Mouse (Mus musculus) CD4-positive, CD25-positive, alpha-beta regulatory T cell, adult 2 months (primary cell): ENCODE measurements around the gene Stt3a.

ENCODE experiments used
- DNase-seq: peaks from one replicate; pipeline ENCODE4 v3.0.0-alpha.2; 2012; ENCODE audit warnings: low read depth, low spot score

Gene Stt3a

DNA sequence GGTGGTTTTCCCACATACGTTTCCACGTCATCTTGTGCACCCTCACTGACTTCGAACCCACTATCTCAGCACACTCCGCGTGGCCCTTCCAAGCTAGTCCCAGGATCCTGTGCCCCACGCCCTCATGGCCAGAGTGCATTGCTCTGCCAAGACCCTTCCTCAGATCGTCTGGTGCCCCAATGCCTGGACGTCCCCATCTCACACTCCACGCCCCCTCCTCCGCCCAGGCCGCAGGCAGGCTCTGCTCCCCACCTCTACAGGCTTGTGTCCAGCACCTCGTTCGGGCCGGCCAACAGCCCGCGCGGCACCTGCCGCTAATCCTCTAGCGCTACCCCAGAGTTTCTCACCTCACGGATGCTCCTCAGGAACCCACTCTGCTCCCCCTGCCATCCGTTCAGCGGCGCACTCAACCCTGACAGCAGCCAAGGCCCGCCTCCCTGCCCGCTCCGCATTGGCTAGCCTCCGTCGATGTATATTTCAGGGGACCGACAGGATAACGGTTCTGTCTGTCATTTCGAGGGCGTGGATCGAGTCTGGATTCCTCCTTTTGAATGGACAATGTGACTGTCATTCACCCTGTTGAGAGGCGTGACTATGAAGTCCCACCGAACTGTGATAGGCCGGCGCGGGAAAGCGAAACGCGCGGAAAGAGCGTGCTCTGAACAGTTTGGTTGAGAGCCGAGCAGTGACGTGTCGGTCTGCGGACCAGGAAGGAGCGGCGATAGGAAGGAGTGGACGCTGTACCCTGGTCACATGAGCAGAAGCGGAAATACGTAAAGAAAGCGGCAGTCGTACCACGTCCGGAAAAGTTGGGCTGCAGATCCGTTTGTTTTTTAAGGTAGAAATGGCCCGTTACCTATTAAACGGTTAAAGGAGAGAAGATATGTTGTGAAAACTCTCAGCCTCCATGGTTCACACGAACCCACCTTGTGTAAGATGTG, at the start of gene Stt3a:
Gene Stt3a, minus strand, starts transcription at position 477 of the 941 bp plus-strand sequence.
- DNase-seq = peak; percentile 100

DNA sequence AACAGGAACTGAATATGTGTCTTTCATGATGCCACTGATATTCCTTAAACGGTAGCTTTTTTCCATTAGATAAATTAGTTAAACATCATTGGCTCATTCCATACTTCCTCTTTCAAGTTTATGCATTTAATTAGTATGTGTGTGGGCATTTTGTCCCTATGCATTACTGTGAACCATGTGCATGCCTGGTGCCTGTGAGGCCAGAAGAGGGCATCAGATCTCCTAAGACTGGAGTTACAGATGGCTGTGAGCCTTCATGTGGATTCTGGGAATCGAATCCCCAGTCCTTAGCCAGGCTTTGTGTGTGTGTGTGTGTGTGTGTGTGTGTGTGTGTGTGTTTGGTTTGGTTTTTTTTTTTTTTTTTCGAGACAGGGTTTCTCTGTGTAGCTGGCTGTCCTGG, 47.0 kb upstream of the Stt3a start:
- no peak for DNase-seq

DNA sequence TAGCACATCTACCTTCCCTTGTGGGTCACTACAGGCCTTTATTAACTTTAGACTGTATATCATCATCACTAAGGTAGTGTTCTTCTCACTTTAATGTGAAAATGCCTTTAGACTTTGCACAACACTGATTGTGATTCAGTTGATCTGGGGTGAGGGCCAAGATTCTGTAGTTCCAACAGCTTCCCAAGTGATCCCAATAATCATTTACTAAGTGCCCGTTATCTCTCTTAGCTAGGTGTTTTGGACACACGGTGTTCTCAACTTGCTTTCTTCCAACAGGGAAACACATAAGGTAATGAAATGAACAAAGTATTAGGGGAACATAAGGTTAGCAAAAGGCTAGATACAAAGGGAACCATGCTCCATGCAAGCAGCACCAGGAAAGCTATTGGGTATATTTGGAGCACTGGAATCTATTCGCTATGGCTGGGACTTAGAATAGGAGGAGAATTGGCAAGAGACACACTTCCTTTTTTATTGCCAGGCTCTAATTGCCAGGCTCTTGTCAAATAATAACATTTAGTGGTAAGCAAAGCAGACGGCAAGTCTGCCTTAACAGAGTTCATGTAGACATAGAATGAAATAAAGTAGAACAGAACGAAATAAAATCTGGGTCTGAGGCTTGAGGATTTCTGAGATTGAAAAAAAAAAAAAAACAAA, 40.8 kb upstream of the Stt3a start:
- DNase-seq = no peak

DNA sequence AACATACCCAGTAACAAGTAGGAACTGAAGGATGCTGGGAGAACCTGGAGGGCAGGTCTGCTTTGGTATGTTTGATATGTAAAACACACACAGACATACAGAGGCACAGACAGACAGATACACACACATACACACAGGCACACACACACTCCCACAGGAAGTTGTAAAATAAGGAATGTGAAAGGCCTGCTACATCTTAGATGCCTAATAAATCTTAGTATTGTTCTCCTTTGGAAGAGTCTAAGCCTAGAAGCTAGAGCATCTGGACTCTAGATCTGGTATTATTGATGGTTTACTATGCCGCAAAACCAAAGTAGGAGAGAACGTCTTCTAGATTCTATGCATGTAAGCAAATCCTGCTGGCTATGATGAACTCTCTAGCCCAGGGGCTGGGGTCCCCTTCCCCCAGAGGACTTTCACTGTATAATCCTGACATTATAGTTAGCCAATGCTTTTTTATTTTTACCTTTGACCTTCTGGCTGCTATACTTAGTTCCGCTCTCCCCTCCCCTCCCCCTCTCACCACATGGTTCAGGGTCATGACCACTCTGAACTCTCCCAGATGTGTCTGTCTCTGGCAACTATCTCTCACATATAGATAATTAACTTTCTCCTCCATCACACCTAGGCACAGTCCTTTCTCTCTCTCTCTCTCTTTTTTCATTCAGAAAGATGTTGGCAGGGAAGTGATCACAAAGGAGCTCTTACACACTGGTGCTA, 37.9 kb upstream of the Stt3a start:
- DNase-seq = no peak

DNA sequence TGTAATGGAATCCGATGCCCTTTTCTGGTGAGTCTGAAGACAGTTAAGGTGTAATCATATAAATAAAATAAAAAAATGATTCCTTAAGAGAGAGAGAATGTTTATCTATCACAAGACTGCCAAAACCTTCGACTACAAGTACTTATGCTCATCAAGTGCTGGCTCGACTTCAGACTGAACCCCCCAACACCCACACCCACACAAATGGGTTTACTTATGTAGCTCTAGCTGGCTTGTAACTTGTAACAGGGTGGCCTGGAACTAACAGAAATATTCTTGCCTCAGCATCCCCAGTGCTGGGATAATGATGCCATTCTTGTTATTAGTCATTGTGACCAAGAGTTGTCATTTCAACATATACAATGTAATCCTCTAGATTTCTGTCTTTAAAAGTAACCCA, 36.4 kb upstream of the Stt3a start:
- no peak for DNase-seq

DNA sequence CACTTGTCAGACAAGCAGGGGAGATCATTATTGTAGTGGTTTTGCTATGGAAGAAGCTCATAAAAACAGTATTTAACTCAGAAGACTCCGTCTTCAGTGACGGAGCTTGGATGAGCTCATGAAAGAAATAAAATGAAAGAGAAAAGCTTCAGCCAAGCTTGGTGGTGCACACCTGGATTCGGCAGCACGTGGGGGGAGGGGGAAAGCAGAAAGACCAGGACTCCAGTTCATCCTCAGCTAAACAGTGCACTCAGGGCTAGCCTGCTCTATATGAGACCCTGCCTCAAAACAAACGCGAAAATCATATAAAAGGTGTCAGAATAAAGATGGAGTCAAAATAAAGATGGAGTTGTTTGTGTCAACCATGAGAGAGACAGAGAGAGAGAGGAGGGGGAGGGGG, 35.9 kb upstream of the Stt3a start:
- DNase-seq = no peak

DNA sequence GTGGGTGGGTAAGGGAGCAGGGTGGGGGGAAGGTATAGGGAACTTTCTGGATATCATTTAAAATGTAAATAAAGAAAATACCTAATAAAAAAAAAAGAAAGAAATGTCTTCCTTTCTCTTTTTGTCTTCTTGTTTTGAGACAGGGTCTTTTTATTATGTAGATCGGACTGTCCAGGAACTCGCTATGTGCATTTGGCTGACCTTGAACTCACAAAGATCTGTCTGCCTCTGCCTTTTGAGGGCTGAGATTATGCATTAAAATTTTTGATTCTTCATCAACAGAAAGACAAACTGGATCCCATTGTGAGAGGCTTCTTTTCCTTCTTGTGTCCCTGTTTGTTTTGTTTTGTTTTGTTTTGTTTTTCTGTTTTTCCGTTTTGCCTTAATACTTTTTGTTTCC, 35.5 kb upstream of the Stt3a start:
- no peak for DNase-seq

DNA sequence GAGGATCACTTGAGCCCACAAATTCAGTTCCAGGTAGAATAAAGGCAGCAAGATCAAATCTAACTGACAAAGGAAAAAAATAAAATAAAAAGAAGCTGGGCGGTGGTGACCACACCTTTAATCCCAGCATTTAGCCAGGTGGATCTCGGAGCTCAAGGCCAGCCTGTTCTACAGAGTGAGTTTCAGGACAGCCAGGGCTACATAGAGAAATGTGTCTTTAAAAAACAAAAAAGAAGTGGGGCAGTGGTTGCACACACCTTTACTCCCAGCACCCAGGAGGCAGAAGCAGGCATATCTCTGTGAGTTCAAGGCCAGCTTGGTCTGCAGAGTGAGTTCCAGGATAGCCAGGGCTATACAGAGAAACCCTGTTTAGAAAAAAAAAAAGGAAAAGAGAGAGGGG, 34.5 kb upstream of the Stt3a start:
- DNase-seq = no peak

DNA sequence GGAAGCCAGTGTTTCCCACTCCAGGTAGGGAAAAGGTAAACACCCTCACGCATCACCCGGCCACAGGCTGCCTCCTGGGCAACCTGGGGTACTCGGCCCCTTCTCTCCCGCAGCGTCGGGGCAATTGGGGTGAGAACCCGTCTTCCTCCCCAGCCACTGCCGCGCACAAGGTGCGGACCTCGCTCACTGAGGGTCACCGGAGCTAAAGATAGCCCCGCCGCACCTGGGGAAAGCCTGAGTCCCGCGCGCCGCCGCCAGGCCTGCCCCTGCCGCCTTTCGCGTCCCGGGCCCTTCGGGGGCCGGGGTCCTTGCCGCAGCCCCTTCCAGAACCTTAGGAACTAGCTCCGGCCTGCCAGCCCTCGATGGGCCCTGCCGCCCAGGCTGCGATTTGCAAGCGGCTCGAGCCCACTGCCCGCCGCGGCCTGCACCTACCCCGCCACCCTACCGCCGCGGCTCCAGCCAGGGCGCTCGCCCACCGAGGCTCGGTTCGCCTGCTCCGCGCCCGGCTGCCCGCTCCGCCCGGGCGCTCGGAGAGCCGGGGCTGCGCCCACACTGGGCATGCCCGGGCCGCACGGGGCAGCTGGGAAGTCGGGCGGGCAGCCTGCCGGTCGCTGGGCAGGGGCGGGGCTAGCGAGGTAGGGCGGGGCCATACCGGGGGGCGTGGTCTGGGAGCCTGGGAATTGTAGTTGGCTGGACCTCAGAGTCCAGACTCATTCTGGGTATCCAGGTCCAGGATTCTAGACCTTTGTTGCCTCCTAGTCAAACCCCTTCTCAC, 29.5 kb upstream of the Stt3a start, which contains the start of gene Ei24:
Gene Ei24, minus strand, starts transcription at position 613 of the 775 bp plus-strand sequence.
- DNase-seq = peak; percentile 76

DNA sequence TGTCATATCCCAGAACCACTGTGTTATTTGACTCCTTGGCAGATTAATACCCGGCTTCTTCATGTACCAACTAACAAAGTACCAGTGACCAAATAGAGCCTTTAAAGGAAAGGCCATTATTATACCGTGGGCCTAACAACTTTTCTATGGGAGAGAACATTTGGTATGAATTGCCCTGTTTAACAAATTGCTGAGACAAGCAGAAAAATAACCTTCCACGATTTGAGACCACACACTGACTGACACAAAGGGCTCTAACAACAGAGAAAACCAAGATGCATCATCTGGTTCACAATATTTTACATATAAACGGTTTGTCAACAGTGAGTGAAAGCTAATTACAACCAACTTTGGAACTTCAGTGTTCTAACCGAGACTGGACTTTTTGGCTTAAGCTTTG, 28.7 kb upstream of the Stt3a start:
- peak; percentile 3 for DNase-seq

DNA sequence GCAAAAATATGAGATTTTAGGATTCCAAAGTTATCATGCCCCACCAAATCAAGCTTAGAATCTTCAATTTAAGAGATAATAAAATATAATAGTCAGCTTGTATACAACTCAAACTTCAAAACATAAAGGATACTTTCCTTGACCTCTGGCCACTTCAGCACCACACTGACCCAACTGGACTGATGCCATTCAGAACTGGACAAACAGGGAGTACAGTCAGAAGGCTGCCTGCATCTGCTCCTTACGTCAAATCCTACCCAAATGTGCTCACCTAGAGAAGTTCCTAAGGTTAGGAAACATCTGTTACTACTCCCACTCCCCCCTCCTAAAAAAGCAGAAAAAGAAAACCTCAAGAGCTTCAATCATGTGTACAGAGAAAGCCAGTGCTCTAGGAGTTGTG, 28.1 kb upstream of the Stt3a start:
- DNase-seq = no peak

DNA sequence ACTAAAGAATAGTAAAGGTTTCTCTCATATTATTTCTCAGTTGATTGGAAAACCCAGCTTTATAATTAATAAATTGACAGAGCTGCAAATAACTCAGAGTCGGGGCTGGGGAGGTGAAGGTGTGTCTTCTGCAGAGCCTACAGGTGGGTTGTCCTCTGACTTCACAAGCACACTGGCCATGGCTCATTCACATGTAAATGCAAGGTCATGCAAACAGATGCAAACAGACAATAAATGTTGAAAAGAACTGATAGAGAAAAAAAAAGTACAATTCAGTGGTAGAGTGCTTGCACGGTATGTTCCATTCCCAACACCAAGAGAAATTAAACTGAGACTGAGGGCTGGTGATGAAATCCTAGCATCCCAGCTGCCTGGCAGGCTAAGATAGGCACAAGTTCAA, 27.0 kb upstream of the Stt3a start:
- no peak for DNase-seq

DNA sequence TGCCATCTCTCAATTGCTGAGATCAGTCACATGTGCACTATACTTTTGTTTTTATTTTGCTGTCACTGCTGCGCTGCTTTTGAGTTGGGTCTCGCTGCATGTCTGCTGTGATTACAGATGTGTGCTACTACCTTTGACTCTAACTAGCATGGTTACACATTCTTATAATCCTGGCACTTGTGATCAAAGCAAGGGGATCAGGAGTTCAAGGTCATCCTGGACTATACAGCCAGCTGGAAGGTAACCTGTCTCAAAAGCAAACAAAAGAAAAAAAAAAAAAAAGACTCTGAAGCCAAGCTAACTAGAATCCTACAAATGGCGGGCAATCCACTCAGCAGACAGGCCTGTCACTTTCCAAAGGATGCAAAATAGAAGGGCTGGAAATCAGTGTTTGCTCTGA, 24.7 kb upstream of the Stt3a start:
- no peak for DNase-seq

DNA sequence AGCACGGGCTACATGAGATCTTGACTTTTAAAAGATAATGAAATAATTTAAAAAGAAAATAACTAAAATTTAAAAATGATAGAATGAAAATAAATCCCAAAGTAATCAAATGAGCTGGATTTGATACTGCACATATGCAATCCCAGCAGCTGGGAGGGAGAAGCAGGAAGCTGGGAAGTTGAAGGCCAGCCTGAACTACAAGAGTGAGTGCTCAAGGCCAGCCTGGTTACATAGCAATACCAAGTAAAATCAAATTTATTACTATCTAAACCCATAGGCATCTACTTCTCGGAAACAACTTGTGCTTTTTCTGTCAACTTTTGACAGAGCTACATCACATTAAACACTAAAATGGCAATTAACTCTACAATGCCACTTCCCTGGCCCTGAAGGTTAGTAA, 16.4 kb upstream of the Stt3a start:
- no peak for DNase-seq

DNA sequence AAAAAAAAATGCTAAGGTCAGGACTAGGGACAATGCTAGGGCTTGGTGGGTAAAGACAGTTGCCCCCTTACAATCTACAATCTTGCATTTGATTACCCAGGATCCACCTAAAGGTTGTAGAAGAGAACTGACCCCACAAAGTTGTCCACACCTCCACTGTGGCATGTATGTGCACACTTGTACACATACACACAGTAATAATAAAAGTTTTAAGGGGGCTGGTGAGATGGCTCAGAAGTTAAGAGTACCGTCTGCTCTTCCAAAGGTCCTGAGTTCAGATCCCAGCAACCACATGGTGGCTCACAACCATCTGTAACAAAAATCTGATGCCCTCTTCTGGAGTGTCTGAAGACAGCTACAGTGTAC, 1.6 kb upstream of the Stt3a start:
- DNase-seq = peak; percentile 3

DNA sequence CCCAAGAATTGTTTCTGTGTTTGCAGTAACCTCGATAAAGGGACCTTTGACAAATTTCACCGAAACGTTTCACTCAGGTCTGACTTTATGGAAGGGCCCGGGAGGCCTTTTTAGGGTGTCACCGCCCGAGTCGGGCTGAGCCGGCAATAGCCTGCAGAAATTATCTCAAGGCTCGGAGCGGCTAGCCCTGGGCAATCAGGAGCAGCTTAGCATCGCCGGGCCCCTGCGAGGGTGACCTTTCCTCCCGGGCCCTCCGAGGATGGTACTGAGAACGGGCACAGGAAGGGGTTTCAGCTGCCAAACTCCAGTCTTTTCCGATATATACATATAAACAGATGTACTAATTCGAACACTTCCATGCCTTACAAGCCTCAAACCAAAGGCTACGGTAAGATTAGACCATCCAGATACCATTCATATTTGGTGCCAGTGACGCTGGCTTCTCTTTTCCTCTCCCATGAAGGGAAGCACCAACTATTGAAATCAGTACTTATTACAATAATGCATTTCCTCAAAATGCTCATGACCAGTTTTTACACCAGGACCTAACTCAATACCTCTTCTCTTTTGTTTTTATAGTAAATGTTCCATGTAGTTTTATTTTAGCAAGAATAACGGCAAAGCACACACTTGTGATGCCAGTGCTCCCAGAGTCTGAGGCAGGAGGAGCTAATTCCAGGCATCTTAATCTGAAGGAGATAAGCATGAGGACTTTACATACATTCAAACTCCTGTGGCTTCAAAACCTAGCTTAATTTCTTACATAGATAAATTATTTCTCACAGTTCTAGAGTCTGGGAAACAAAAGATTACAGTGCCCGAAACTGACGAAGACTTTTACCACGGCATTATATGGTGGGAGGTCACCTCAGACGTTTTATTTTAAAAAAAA, 923 bp upstream of the Stt3a start:
- no peak for DNase-seq

DNA sequence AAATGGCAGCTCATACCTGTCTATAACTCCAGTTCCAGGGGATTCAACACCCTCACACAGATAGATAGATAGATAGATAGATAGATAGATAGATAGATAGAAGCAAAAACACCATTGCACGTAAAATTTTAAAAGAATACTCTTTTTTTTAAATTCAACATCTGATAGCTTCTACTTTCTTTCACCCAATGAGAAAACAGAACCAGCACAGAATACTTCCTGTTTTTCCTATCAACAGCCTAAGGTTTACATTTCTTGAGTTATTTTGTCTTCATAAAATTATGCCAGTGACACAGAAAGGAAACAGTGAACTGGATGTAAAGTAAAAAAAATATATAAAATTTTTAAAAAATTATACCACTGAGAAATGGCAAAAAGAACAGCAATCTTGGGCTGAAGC, 3.1 kb downstream of the Stt3a start:
- DNase-seq = no peak

DNA sequence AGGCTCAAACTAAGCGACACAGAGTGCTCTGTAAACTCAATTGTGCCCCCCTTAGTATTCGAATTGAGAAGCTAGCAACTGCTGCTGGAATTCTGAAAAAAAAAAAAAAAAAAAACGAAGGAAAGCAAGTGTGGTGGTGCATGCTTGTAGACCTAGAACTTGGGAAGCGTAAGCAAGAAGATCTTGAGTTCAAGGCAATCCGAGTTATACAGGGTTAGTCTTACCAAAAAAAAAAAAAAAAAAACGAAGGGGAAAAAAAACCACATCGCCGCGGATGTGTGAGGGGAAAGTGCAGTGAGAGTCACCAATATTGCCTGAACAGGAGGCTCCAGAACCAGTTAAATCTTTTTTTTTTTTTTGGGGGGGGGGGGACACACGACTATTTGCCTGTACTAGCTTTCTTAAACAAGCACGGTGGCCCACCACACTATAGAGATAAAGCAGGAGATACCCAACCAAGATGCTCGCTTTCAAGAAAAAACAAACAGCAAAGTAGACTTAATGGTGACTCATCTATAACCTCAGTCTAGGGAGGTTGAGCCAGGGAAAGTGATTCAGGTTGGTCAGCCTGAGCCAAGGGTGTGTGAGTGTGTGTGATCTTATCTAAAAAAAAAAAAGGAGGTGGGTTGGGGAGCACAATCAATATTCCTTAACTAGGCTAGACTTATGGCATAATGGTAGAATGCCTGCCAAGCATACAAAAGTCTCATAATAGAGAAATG, 40.3 kb downstream of the Stt3a start, which contains the start of gene Chek1:
Gene Chek1, minus strand, starts transcription at position 32 of the 722 bp plus-strand sequence.
- DNase-seq = peak; percentile 21

DNA sequence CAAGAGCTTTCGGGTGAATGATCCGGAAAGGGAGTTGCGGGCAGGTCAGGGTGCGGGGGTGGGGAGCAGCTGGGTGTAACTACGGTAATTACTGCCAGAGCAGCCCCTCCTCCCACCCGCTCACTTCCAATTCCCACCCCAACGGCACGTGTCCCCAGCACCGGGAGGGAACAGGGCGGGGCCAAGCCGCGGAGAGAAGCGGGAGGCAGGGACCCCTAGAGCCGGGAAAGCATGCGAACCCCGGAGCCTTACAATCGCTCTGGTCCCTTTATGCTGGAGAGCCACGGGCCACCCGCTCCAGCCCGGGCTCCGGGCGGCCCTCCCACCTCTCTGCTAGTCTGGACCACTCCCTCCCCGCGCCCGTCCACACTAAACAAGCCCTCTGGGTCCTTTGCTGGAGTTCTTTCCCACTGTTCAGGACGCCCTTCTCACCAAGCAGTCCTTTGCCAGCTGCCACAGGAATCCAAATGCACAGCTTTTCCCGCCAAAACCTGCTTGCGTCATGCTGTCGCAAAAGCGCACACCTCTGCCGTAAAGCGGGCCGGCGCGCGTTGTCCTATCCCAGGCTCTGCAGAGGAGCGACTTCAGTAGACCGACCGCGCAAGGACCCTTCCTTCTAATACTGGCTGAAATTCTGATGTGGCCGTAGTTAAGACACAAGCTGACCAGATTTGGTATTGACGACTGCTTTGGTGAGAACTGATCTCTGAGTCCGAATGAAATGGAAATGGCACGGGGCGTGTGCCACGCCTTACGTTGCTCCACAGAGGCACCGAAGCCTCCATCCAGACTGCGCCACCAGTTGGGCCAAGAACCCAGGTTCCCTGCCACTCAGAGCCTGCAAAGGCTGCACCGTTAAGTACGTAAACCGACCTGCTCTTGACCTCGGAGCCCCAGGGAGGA, 41.1 kb downstream of the Stt3a start:
- DNase-seq = peak; percentile 92
